Mouse (Mus musculus) thymus, adult 2 months (tissue): ENCODE data around the gene Pwp1.

Experiments used
- CTCF ChIP-seq: fragments of 200-500 bp; IDR thresholded peaks from 2 replicates; pipeline ENCODE4 v1.5.1; 2012; ENCODE audit warnings: mild to moderate bottlenecking, control low read depth, low read length, moderate library complexity, borderline replicate concordance; ENCODE audit not compliant: control insufficient read depth, poor library complexity, insufficient read depth; ENCODE audit errors: extremely low read depth
- POLR2A ChIP-seq: fragments of 200-500 bp; IDR thresholded peaks from 2 replicates; pipeline ENCODE4 v1.6.1; 2012; ENCODE audit warnings: mild to moderate bottlenecking, low read length, control low read depth, moderate library complexity; ENCODE audit not compliant: control insufficient read depth, poor library complexity, insufficient read depth; ENCODE audit errors: extremely low read depth

DNA sequence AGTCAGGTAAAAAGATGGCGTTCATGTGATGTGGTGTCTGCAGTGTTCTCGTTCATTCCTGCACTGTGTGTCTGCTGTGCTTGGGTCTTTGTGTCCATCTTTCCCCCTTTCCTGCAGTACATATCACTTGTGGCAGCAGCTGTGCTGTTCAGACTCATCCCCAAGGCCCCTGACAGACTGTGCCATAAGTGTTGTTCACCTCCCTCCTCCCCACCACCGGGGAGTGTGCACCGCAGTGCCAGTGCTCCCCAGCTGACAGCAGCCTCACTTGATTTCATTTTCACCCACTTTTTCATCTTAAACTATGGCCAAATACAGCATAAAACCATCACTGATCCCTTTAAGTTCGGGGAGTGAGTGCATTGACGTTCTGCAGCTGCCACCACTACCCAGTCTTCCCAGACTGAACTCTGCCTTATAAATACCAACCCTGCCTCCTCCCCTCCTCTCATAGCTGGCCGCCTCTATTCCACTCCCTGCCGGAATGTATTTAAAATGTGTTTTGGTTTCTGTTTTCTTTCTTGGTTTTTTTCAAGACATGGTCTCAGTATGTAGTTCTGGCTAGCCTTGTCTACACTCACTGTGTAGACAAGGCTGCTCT lies 50.7 kb downstream of the Pwp1 start:
- TF ChIP-seq POLR2A (no peak), CTCF (no peak)
